10 mouse cellular contexts compared by ENCODE assay signal in genomic region chr9:107708439-107709095, GRCm38 (mm10). TPM values are rescaled to one million over a fixed set of nuclear protein-coding genes. Genes with fewer than 3 reads are reported as not detected.
DNase-seq lines count a peak whose midpoint lies in the region; ATAC-seq and TF ChIP-seq lines count a peak whose summit lies in the region.
"Had no signal": no experiment of that assay in that cellular context is flagged by ENCODE, and none has a peak within 500 bp of the region (broad histone marks: within the 10 kb centered on the region; RNA-seq: fewer than 3 reads in every experiment).

No protein-coding gene starts in this region.

- no peak overlapping the region for H3K27ac ChIP-seq in thymus, adult 2 months (ENCODE audit: control insufficient read depth, insufficient read depth, low read length)
- no peak overlapping the region for H3K27ac ChIP-seq in liver, embryonic 15.5 days (replicated peaks)

- H3K4me1 ChIP-seq in thymus, adult 2 months (replicated peaks; ENCODE audit: control insufficient read depth, insufficient read depth, low read length) = peaks cover 28% of the 10 kb centered on the region
- H3K4me1 ChIP-seq in liver, embryonic 15.5 days (replicated peaks) = peaks cover 25% of the 10 kb centered on the region

- no peak for TF ChIP-seq POLR2A in thymus, adult 2 months (IDR thresholded peaks at IDR 0.05; ENCODE audit: control insufficient read depth, extremely low read depth, insufficient read depth, low read length, poor library complexity)

- intact Hi-C loops in left cerebral cortex, postnatal 14 days (cut with DNase I) = no loop called here

- WGBS in thymus, adult 2 months = 16% methylated on average over 21 of the region's 21 CpGs
- WGBS in liver, embryonic 15.5 days (ENCODE audit: insufficient replicate concordance) = 6% methylated on average over 21 of the region's 21 CpGs

- 0 out of 2 replicates have a peak, but pooled peaks have one; percentile 4 for ATAC-seq in frontal cortex, adult (ENCODE audit: low TSS enrichment)
- no peak for ATAC-seq in liver, embryonic 15.5 days (ENCODE audit: insufficient read depth)

- TF ChIP-seq CTCF in thymus, adult 2 months (IDR thresholded peaks at IDR 0.05; ENCODE audit: borderline replicate concordance, control insufficient read depth, extremely low read depth, insufficient read depth, low read length, poor library complexity) = no peak

- peaks cover 11% of the 10 kb centered on the region for H3K27me3 ChIP-seq in thymus, adult 2 months (ENCODE audit: control insufficient read depth, insufficient read depth, low read length)
- H3K27me3 ChIP-seq in liver, embryonic 15.5 days = peaks cover 94% of the 10 kb centered on the region

- H3K9me3 ChIP-seq in liver, embryonic 15.5 days (replicated peaks) = no peaks in the 10 kb centered on the region

- DNase-seq in frontal cortex, postnatal 25 days (ENCODE audit: low spot score in 2 of 2) = no peak
- DNase-seq in thymus, adult 2 months = no peak
- no peak for DNase-seq in thymus, adult 18-20 months
- no peak for DNase-seq in T-cell, adult 2 months (ENCODE audit: low spot score)
- DNase-seq in left cerebral cortex, postnatal 14 days (ENCODE audit: low spot score in 2 of 2) = no peak
- no peak for DNase-seq in natural killer cell, adult 2 months (ENCODE audit: low spot score in 2 of 2)
- DNase-seq: adrenal gland, postnatal 25 days had no signal

- H3K4me3 ChIP-seq in thymus, adult 2 months (ENCODE audit: control insufficient read depth, insufficient read depth, low read length) = peak overlapping the region; percentile 58
- H3K4me3 ChIP-seq in liver, embryonic 15.5 days (replicated peaks) = peak overlapping the region; percentile 57

- H3K9ac ChIP-seq in liver, embryonic 15.5 days = no peak overlapping the region

- H3K4me2 ChIP-seq in liver, embryonic 15.5 days = peak overlapping the region; percentile 86

- H3K36me3 ChIP-seq in thymus, adult 2 months (ENCODE audit: control insufficient read depth, insufficient read depth, low read length) = no peaks in the 10 kb centered on the region
- no peaks in the 10 kb centered on the region for H3K36me3 ChIP-seq in liver, embryonic 15.5 days (replicated peaks)

RNA-seq across cellular contexts. Expression of gene Sema3f, which starts 1.7 kb away (rescaled TPM):
- 35.5 and 41.3 TPM in 2 replicates for polyA plus RNA-seq in thymus, adult 2 months (2012; rRNA removed)
- 0.76 and 0.92 TPM in 2 replicates for polyA plus RNA-seq in liver, embryonic 15.5 days (2015; fragmentation: Nextera tagmentation; extraction: Ambion mirVana)
- 10 to 100 TPM; 11.7 to 16.2 TPM for total RNA-seq in left cerebral cortex, postnatal 14 days (2021)

RNA-seq across cellular contexts. Expression of gene Gnat1, which starts 29.1 kb away (rescaled TPM):
- 0.13 and 0.34 TPM in 2 replicates for polyA plus RNA-seq in thymus, adult 2 months (2012; rRNA removed)
- polyA plus RNA-seq in liver, embryonic 15.5 days (2015; fragmentation: Nextera tagmentation; extraction: Ambion mirVana) = 1.2 and 1.3 TPM in 2 replicates
- total RNA-seq in left cerebral cortex, postnatal 14 days (2021) = under 1 TPM; 0.42 to 0.66 TPM
- total RNA-seq: adrenal gland, postnatal 25 days; hematopoietic stem cell, adult 5-6 weeks had no signal

RNA-seq across cellular contexts. Expression of gene Slc38a3, which starts 39.2 kb away (rescaled TPM):
- 9.1 and 11.2 TPM in 2 replicates for polyA plus RNA-seq in thymus, adult 2 months (2012; rRNA removed)
- polyA plus RNA-seq in liver, embryonic 15.5 days (2015; fragmentation: Nextera tagmentation; extraction: Ambion mirVana) = 35.0 and 50.9 TPM in 2 replicates
- 10 to 100 TPM; 79.5 to 87.1 TPM for total RNA-seq in left cerebral cortex, postnatal 14 days (2021)
- total RNA-seq: hematopoietic stem cell, adult 5-6 weeks had no signal

Comparison
In these comparisons a context has a peak if more than half of its experiments do, and no peak if none do; other contexts are left out.
1. RNA of gene Sema3f, which starts 1.7 kb away (polyA plus RNA-seq): 35.5 to 41.3 TPM in thymus, adult 2 months; 0.76 to 0.92 TPM in liver, embryonic 15.5 days; every median in the first group is over 10 times any median in the second.